Mouse (Mus musculus) lung, adult 18-20 months (tissue): ENCODE measurements around the gene Tns3.
A peak's percentile ranks its signal among the peaks of the same experiment; 100 is the strongest.

Experiments used
- DNase-seq, 2 experiments: peaks; one replicate each; pipeline ENCODE4 v3.0.0; 2022; ENCODE audit warnings: mixed read lengths in 2 of 2

Tns3 gene

DNA sequence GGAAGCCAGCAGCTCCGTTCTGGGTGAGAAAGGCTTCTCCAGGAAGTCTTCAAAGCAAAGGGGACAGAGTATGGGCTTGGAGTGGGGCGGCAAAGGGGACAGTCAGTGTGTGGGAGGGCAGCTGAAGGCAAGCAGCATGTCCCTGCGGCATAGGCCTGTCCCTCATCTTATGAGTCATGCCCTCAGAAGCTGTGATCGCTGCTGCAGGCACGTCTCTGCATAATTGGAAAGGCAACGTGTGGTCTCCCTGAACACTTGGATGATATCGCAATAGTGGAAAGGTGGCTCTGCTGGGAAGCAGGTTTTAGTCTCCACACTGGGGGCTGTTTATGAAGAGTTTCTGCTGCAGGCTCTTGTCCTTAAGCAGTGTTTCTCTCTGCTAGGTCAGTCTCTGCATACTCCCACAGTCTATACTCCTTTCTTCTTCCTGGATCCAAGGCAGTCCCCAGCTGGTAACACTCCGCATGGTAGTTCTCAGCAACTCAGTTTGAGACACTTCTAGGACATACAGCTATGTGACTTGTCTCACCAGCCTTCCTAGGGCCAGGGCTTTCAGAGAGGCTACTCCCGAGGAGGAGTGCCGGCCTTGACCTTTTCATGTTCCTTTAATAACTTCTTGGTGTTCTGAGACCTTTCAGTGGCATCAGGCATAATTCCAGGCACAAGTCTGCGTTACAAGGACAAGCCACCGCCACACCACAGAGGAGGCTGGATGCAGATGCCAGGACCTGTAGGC is 14.1 kb upstream of the Tns3 start:
- no peak for DNase-seq

- no peak for DNase-seq
Measured at GRCm38 (mm10) chr11:8675701-8676474, 11.6 kb upstream of the Tns3 start.

- DNase-seq, result peak in 1 of 2 experiments; percentile 48
Measured at GRCm38 (mm10) chr11:8674549-8675149, 10.3 kb upstream of the Tns3 start.

DNA sequence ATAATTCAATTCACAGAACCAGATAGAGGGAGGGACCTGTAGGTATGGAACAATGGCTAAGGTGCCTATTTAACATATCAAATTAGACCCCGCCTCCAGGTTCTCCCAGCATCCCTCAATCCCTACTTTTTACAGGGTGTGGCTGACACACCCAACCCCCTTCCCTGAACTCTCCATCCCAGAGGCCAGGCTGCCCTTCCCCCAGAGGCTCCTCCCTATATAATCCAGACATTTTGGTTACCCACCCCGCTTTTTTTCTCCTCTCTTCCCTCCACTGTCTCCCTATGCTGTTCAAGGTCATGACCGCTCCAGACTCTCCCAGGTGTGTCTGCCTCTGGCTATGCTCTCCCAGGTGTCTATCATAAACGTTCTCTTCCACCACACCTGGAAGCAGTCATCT is 7.4 kb upstream of the Tns3 start:
- DNase-seq, result no peak

DNA sequence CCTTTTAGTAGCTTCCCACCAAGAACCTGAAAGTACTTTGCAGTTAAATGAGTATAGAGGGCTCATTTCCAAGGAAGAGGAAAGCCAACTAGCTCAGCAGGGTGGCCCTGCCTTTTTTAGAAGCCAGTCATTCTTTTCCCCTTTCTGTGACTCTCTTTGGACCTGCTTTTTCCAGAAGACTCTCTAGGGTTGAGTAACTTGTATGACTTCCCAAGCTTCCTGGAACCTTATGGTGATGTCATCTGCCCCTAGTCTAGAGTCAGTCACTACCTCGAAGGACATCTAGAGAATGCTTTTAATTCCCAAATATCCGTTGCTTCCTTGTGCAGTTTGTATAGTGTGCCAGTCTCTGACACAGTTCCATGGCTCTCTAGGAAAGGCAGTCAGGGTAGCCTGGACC is 4.8 kb upstream of the Tns3 start:
- no peak for DNase-seq

GRCm38 (mm10) chr11:8664797-8665196 is 462 bp upstream of the Tns3 start:
- DNase-seq, result no peak

GRCm38 (mm10) chr11:8663444-8664392 is 617 bp downstream of the Tns3 start:
- DNase-seq, result peak; percentile 55

DNA sequence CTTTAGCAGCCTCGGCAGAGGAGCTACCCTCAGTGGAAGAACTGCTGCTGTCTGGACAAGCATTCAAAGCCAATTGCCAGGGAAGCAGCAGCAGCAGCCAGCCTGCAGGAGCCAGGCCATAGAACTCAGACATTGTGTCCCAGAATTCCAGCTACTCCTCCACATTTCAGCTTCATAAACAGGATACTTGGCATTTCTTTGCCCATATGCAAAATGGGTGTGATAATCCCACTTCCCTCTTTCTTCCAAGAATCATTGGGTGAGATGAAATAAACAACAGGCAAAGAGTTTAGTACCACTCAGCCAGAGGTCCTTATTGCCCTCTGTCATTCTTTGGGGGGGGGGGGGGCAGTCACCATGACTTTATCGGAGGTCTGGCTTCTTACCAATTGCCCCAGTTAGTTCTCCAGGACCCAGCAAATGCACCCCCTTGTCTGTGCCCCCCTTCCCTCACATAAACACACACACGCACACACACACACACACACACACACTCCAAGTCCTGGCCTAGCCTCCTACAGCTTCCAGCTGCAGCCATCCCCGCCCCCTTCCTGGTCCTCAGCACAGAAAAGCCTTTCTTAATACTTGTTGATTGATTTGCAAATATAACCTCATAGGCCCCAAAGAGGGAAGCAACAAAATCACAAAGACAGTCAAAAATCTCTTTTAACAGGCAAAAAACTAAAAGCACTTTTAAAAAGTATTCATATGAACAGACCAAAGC is 1.5 kb downstream of the Tns3 start:
- peak in 1 of 2 experiments; percentile 47 for DNase-seq

- DNase-seq, result no peak
Measured at GRCm38 (mm10) chr11:8660951-8661350, 3.4 kb downstream of the Tns3 start.

DNA sequence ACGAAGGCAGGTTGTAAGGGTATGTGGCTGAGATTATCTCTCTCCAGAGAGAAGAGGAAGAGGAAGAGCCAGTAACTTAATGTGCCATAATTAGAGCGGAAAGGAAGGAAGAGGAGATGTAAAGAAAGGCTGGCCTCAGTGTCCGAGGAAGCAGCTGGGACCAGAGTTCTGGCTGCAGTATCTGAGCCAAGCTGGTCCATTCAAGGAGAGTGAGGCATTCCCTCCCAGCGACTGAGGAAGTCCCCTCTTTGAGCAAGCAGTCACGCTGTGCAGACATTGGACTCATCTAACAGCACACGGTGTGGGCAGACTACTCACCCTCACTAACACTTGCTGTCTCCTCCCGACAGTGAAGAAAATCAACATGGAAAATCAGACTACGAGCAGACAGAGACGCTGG is 4.5 kb downstream of the Tns3 start:
- no peak for DNase-seq

GRCm38 (mm10) chr11:8659061-8659460 is 5.3 kb downstream of the Tns3 start:
- no peak for DNase-seq

DNA sequence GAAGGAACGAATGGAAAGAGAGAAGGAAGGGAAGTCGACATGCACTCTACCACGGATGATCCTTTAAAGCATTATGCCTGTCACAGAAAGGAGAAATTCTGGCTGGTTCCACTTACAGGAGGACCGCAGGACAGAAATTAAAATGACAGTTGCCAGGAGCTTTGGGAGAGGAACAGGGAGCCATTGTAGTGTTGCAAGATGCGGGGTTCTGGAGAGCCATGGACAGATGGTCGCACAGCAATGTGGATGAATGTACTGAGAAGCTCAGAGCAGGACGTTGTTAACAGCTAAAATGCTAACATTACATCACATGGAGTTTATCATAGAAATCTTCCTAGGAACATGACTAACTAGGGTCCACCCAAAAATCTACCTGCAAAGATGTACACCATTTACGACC is 6.8 kb downstream of the Tns3 start:
- DNase-seq, result no peak

DNA sequence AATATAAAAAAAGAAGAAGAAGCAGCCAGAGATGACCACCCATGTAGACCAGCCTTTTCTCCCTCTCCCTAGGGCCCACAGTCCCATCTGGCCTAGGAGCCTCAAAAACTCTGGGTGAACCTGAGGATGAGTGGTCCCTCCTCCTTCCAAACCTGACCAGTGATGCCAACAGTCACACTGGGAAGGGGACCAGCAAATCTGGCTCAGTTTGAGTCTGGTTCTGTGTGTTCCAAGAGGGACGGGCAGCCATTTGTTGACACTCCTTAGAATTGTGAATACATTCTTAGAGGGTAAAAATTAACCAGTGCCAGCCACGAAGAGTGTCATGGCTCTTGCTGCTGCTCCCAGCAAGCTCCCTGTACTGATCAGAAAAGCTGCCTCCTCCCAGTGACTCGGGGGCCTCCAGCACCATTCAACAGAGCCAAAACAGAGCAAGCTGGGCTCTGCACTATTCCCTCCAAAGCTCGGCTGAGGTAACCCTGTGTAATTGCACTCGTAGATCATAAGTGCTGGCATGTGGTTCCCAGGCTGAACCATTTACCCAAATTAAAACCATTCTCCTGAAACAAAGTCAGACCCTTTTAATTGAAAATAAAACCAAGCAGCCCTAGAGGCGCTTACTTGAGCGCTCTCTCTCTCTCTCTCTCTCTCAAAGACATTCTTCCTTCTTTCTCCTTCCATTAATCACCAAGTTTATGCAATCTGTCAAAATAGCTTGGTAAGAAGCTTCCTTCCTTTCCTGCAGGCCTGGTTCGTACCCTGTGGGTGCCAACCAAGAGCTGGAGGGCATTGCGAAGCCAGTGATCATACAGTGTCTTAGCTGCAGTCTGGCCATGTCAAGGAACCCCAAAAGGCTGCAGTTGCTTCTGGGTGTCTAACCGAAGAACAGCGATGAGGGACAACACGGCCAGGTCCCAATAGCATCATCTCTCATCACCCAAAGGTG is 7.6 kb downstream of the Tns3 start:
- no peak for DNase-seq

DNA sequence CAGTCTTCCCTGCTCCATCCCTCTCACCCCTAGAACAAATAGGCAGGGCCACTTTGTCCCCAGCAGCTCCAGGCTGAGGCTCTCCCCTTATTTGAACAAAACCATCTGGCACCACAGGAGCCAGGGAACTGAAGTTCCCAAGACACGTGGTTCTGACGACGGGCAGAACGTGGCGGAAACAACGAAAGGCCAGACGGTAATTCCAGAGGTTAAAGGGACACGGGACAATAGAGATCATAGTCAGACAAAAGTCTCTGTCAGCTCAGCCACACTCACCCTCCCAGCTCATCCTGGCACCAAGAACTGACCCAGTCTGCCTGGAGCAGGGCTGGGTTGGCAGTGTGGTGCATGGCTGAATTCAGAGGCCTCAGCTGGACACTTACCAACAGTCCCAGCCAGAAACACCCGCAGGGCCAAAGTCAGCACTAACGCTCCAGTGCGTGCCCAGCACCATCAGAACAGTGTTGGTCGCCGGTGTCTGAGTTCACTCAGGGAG is 10.5 kb downstream of the Tns3 start:
- peak in 1 of 2 experiments; percentile 35 for DNase-seq

DNA sequence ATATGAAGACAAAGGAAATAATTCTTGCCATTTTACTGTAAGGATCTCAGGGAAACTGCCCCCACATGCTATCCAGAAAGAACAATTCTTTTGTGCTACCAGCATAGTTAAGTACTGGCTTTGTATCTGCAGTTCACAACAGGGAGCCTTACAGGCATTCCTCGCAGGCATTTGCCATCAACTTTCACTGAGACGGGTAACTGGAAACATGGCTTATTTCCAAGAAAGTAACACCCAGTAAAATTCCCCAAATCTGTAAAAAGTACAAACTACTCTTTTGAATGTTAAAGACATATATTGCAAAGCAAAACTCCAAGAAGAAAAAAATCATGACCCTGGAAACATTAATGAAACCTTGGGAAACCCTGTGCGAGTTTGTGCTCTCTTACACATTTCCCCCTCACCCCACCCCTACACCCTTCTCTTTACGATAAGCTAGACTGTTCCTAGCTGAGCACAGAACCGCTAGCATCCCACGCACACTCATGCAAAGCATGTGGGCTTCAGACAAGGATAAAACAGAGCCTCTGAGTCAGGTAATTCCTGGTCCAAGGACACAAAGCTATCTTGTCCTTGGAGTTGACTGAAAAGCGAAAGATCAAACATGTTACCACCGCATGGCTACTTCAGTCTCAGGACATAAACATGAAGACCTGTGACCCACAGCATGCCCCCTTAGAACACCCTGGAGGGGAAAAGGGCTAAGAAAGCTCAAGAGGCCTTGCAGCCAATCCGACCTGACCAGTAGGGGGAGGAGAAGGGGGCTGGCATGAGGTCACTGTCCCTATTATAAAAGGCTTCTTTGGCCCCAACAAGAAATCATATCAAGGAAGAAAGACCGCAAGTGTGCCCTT is 11.3 kb downstream of the Tns3 start:
- DNase-seq, result no peak

GRCm38 (mm10) chr11:8652116-8652714 is 12.1 kb downstream of the Tns3 start:
- DNase-seq, result no peak

DNA sequence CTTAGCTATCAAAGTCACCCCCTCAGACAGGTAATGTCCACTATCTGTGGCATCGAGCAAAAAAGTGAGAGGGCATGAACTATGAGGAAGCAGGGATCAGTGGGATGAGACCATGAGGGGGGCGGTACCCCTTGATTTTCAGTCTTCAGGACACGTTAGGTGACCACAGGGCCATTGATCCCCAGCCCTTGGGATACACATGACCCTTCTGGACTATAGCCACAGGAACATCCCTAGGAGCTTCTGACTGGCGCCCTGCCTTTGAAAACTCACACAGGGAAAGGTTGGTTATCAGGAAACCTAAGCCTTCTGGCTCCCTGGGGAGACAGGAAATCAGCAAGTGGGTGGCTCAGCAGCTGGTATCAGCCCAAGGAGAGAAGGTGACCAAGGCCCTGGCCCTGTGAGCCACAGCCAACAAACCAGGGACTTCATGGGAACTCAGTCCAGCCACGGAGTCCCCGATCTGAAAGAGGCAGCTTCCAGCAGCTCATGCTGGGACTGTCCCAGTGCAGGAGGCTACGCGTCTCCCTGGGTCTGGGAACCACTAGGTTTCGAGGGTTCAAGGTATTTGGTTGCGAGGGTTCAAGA is 12.8 kb downstream of the Tns3 start:
- no peak for DNase-seq

DNA sequence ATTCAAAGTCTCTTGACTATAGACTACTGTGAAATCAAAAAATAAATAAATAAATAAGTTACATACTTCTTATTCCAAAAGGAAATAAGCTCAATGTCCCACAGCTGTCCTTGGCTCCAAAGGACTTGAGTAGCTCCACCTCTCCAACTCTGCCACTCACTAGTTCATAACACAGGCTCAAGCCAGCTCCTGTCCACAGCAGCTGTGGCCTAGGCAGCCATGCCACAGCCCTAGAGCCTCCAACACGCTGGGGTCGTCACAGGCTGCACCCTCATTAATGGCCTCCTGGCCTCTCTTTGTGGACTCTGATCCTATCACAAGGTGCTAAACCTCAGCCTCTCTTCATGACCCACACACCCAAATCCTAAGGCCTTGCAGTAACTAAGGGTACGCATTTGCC is 18.7 kb downstream of the Tns3 start:
- no peak for DNase-seq

GRCm38 (mm10) chr11:8644272-8644671 is 20.1 kb downstream of the Tns3 start:
- DNase-seq, result no peak
